Comparison of ENCODE assay signal across 9 mouse cellular contexts in genomic region chr16:98041676-98042075, GRCm38 (mm10). TPM values are rescaled to one million over a fixed set of nuclear protein-coding genes. Genes with fewer than 3 reads are reported as not detected.
A peak's percentile ranks its signal among the peaks of the same experiment; 100 is the strongest.
DNase-seq lines count a peak whose midpoint lies in the region; ATAC-seq and TF ChIP-seq lines count a peak whose summit lies in the region.
"Had no signal": no experiment of that assay in that cellular context is flagged by ENCODE, and none has a peak within 500 bp of the region (broad histone marks: within the 10 kb centered on the region; RNA-seq: fewer than 3 reads in every experiment).

No protein-coding gene starts in this region.

- peak; percentile 24 to 25 for DNase-seq in heart, adult 18-20 months
- DNase-seq in heart, postnatal 25 days (ENCODE audit: low spot score) = no peak
- DNase-seq in thymus, postnatal 0 days (ENCODE audit: low spot score) = peak; percentile 58
- DNase-seq in thymus, adult 18-20 months = no peak
- peak; percentile 6 for DNase-seq in lung, adult 2 months
- no peak for DNase-seq in ovary, postnatal 36 days (ENCODE audit: low spot score)
- DNase-seq in urinary bladder, postnatal 14 days (ENCODE audit: low spot score) = no peak

- no peaks in the 10 kb centered on the region for H3K4me1 ChIP-seq in lung, adult 2 months (ENCODE audit: control insufficient read depth, insufficient read depth, low read length)
- H3K4me1 ChIP-seq: hindbrain, embryonic 15.5 days had no signal

- no peak overlapping the region for H3K4me3 ChIP-seq in lung, adult 2 months (replicated peaks; ENCODE audit: extremely low read depth, low read depth, low read length)
- H3K4me3 ChIP-seq: hindbrain, embryonic 15.5 days had no signal

- no peak for TF ChIP-seq POLR2A in lung, adult 2 months (IDR thresholded peaks at IDR 0.05; ENCODE audit: borderline replicate concordance, extremely low read depth, low read depth, low read length)

- TF ChIP-seq CTCF in lung, adult 2 months (IDR thresholded peaks at IDR 0.05; ENCODE audit: insufficient read depth, low read length) = peak; percentile 30; the same call in 1 of the 2 replicates

- 71% methylated on average over 2 of the region's 2 CpGs for WGBS in lung, adult 2 months

- intact Hi-C loops in heart, postnatal 25 days (cut with DNase I) = no loop called here

- peak; percentile 69 for ATAC-seq in common myeloid progenitor, adult 5-6 weeks (replicated peaks; ENCODE audit: low read depth, poor library complexity, severe bottlenecking)

RNA-seq across cellular contexts. Expression of gene A630089N07Rik, which starts 40.6 kb away (rescaled TPM):
- 1 to 10 TPM; 2.2 to 2.8 TPM for total RNA-seq in heart, adult 18-20 months (2021)
- total RNA-seq in heart, postnatal 25 days (2021) = 1 to 10 TPM; 2.7 to 3.0 TPM
- 11.6 and 11.7 TPM in 2 replicates for polyA plus RNA-seq in thymus, postnatal 0 days (2015; fragmentation: Nextera tagmentation; extraction: Ambion mirVana)
- 66.7 and 72.9 TPM in 2 replicates for total RNA-seq in common myeloid progenitor, adult 5-6 weeks (2017)
- 0.63 and 1.3 TPM in 2 replicates for polyA plus RNA-seq in lung, adult 2 months (2012; rRNA removed)

RNA-seq across cellular contexts. Expression of gene B230307C23Rik, which starts 44.6 kb away (rescaled TPM):
- 1 to 10 TPM; 3.4 to 6.6 TPM for total RNA-seq in heart, adult 18-20 months (2021)
- total RNA-seq in heart, postnatal 25 days (2021) = 1 to 10 TPM; 3.7 to 4.5 TPM
- 46.0 and 49.7 TPM in 2 replicates for polyA plus RNA-seq in thymus, postnatal 0 days (2015; fragmentation: Nextera tagmentation; extraction: Ambion mirVana)
- total RNA-seq in common myeloid progenitor, adult 5-6 weeks (2017) = 38.6 and 43.5 TPM in 2 replicates
- 3.1 and 4.9 TPM in 2 replicates for polyA plus RNA-seq in lung, adult 2 months (2012; rRNA removed)

Comparison
In these comparisons a context has a peak if more than half of its experiments do, and no peak if none do; other contexts are left out.
1. DNase-seq: peak in heart, adult 18-20 months (2 of 2), thymus, postnatal 0 days (single experiment) and lung, adult 2 months (single experiment); none in heart, postnatal 25 days (single experiment), thymus, adult 18-20 months (0 of 2), ovary, postnatal 36 days (single experiment) and urinary bladder, postnatal 14 days (single experiment).
2. RNA of gene A630089N07Rik, which starts 40.6 kb away (total RNA-seq): 66.7 to 72.9 TPM in common myeloid progenitor, adult 5-6 weeks; 2.7 to 3.0 TPM in heart, postnatal 25 days and 2.2 to 2.8 TPM in heart, adult 18-20 months; every median in the first group is over 10 times any median in the second.